Mouse (Mus musculus) ovary, postnatal 14 days (tissue): ENCODE measurements at regions not wholly inside any gene's neighbourhood (a gene's known extent, or its start where the extent isn't known, plus 50 kb on each side); places are given as distances from the start of the nearest gene placed in this dataset.

ENCODE experiments used
- DNase-seq: peaks from one replicate; pipeline ENCODE4 v3.0.0; 2022; ENCODE audit warnings: low spot score

DNA sequence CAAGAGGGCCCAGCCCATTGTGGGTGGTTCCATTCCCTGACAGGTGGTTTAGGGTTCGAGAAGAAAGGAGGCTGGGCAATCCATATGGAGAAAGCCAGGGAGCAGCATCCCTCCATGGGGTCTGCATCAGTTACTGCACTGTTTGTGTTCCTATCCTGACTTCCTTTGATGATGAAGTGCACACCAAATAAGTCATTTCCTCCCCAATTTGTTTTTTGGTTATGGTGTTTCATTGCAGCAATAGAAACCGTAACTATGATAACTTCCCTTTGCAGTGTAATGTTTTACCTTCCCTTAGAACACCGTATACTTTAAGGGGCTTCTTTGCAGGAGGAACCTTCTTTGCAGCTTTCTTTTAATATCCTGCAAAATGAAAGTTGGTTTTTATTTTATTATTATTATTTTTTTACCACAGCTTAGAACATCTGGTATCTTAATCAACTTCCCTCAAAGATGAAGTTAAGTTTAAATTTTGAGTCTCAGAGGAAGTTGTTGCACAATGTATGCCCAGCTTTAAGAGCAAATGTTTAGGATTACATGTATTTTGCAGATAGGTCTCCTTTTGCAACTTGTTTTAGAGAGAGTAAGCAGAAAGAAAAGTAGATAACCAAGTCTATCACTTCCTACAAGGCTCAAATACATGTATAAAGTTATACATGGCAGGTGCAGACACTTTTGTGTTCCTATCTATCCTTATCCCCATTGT lies 1059.1 kb downstream of the Diaph2 start:
- no peak for DNase-seq

- no peak for DNase-seq
Measured at GRCm38 (mm10) chrX:130818916-130819315, 1069.4 kb downstream of the Diaph2 start.

DNA sequence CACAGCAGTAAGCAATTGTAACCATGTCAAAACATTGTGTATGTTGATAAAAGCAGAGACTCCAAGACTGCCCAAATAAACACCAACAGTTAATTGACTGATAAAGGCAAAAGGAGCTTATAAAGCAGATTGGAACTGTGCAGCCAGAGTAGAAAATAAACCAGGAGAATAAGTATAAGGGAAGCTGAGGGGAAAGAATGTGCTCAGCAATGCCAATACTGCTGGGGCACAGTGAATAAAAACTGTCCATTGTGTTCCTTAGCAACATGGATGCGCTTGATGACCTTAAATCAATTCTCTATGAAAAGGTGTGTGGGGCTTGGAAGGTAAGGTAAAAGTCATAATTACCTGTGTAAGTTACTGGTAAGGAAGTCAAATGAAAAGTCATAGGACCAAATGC lies 1070.2 kb downstream of the Diaph2 start:
- no peak for DNase-seq

DNA sequence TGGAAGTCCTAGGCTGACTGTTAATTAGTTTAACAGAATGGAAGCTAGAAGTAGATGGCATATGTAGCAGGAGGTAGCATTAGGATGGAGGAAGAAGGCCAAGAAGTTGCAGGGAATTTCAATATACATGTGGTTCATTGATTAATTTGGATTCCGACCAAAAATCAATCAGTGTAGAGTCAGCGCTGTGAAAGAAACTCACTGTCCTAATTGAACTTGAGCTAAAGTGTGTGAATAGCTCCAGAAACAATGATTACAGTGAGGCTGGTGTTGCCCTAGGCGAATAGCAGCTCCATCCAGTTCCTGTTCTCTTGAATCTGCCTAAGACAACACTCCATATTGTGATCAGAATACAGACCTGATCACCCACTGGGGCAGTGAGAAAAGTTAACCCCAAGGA lies 1070.6 kb downstream of the Diaph2 start:
- DNase-seq, result no peak

- no peak for DNase-seq
Measured at GRCm38 (mm10) chrX:130823943-130824342, 1074.4 kb downstream of the Diaph2 start.

DNA sequence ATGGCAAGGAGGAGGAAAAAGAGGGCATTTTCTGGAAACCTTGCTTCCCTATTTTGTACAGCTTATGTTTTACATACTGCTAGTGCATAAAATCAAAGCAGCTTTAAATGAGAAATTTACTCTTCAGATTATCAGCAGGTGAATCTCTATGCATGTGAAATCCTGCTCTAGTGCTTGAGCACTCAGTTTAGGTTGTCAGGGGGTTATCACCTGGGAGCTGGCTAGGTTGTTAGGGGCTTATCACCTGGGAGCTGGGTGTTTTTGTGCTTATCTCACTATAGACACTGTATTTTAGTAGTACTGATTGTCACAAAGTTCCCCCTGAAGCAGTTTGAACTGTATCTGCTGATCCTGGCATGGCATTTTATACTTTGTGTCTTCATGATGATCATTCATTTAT lies 1086.3 kb downstream of the Diaph2 start:
- no peak for DNase-seq

DNA sequence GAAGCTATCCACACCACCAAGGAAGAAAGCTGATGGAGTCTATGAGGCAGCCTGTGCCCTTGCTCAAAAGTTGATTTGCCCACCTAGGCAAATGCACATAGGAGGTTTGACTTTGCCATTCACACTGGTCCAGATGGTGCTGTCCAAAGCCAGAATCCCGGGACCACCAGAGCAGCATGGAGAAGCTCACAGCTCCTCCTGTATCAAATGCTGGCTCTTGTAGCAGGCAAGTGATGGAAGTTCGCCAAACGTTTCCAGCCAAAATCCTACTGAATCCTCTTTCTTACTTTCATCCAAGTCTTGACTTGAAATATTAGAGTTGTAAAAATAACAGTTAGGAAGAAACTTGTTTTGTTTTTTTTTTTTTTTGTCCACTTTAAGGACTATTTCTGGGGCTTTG lies 1093.6 kb downstream of the Diaph2 start:
- peak; percentile 31 for DNase-seq

GRCm38 (mm10) chrX:130866506-130866905 lies 1117.0 kb downstream of the Diaph2 start:
- DNase-seq, result no peak

GRCm38 (mm10) chrX:130874157-130874556 lies 1124.6 kb downstream of the Diaph2 start:
- DNase-seq, result no peak

GRCm38 (mm10) chrX:130875289-130875688 lies 1125.7 kb downstream of the Diaph2 start:
- peak; percentile 5 for DNase-seq

- no peak for DNase-seq
Measured at GRCm38 (mm10) chrX:130876120-130876519, 1126.6 kb downstream of the Diaph2 start.
